Mouse (Mus musculus): ENCODE results near the gene Tmem201.

GRCm38 (mm10) chr4:149782975-149783374 is 45.1 kb upstream of the Tmem201 start:
- no peak for TF ChIP-seq POLR2A (IDR thresholded peaks at IDR 0.05; ENCODE audit: low read depth, low read length)
- TF ChIP-seq CTCF (conservative IDR thresholded peaks at IDR 0.05; ENCODE audit: insufficient read depth, insufficient read length, low read depth, low read length) = no peak

Measured in kidney, adult 2 months (tissue).